Mouse (Mus musculus): ENCODE results near the gene 4930449I24Rik.
"Not testable (repeated sequence)": the region's sequence is repeated elsewhere in the genome, so short reads cannot be mapped to it uniquely, and the experiment has no call there.

Gene 4930449I24Rik

GRCm38 (mm10) chr5:146502099-146502498 lies at the start of gene 4930449I24Rik:
Gene 4930449I24Rik (plus strand): TSS chr5:146502399.
- DNase-seq (ENCODE audit: low spot score in 2 of 2): not testable (repeated sequence)

DNA sequence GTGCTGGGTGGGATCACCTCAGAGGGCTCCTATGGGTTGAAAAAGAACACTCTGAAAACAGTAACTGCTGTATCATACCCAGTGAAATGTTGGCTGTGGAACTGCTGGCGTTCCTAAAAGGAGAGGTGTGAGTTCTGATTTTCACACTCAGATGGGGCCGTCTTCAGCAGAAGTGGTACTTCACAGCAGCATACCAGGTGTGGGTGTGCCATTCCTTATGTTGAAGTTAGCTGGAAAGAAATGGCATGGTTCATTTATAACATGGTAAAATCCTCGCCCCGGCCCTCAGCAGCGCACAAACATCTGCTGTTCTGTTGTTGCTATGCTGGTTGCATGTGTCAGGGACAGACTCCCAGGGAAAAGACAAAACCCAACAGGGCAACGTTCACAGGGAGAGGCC lies 48.6 kb upstream of the 4930449I24Rik start:
- DNase-seq (ENCODE audit: low spot score in 2 of 2): no peak

GRCm38 (mm10) chr5:146461612-146462011 lies 40.6 kb upstream of the 4930449I24Rik start:
- no peak for DNase-seq (ENCODE audit: low spot score in 2 of 2)

GRCm38 (mm10) chr5:146466663-146467062 lies 35.5 kb upstream of the 4930449I24Rik start:
- no peak for DNase-seq (ENCODE audit: low spot score in 2 of 2)

GRCm38 (mm10) chr5:146468311-146468710 lies 33.9 kb upstream of the 4930449I24Rik start:
- no peak for DNase-seq (ENCODE audit: low spot score in 2 of 2)

DNA sequence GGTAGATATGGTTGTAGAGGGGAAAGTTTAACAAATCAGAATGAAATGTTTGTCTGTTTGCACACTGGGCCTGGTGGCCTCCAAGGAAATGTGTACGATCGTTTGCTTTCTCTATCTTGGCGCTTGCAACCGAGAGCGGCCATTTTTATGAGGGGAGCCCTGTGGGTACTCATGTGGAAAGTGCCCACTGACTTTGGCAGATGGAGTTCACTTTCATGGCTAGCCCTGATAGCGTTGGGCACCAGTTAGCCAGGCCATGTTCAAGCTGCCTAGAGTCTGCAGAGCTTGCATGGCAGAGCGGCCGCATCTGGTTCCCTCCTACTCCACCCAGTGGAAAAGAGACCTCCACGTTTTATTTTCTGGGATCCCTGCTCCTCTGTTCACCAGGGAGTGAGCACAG lies 31.4 kb upstream of the 4930449I24Rik start:
- DNase-seq (ENCODE audit: low spot score in 2 of 2): no peak

GRCm38 (mm10) chr5:146471311-146471710 lies 30.9 kb upstream of the 4930449I24Rik start:
- no peak for DNase-seq (ENCODE audit: low spot score in 2 of 2)

- DNase-seq (ENCODE audit: low spot score in 2 of 2): peak in 1 of 2 experiments; percentile 39
Observed at GRCm38 (mm10) chr5:146471821-146472220, 30.4 kb upstream of the 4930449I24Rik start.

DNA sequence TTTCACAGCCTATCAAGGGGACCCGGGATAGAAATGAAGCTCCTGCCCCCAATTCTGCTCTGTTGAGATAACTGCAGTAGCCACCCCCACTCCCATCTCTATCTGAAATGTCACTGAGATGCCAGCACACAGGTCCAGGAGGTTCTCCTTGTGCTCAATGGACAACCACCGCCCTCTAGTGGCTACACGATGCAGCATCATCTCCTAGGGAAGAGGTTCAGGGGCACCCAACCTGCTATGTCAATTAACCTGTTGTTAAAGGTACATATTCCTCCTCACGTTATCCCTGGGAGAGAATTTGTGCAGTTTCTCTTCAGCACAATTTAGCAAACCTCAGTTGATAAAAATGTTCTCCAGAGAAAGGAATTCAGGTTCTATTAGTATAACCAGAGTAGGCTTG lies 22.6 kb upstream of the 4930449I24Rik start:
- peak; percentile 49 to 61 for DNase-seq (ENCODE audit: low spot score in 2 of 2)

GRCm38 (mm10) chr5:146481665-146482064 lies 20.5 kb upstream of the 4930449I24Rik start, which contains the start of gene Gm6408:
Gene Gm6408 (plus strand): TSS chr5:146481965.
- not testable (repeated sequence) for DNase-seq (ENCODE audit: low spot score in 2 of 2)

- peak in 1 of 2 experiments; percentile 41 for DNase-seq (ENCODE audit: low spot score in 2 of 2)
Observed at GRCm38 (mm10) chr5:146488959-146489358, 13.2 kb upstream of the 4930449I24Rik start.

DNA sequence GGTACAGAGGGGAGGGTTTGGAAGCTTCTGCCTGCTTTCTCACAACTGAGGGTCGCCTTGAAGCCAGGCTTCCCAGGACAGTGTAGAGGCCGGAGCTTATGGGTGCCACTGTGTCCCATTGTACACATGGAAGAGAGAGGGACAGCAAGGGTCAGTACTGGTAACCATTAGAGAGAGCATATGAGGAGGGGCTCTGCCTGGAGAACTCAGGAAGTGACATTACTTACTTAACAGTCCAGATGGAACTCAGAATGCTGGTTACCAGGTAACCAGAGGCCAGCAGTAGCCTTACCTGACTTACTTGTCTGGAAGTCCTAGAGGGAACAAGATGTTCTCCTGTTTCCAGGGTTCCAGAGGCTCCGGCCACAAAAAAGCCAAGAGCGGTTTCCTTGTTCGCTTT lies 11.1 kb upstream of the 4930449I24Rik start, which contains the start of gene Gm6370:
TSS of gene Gm6370 (plus strand) at position 301 of the 400 bp plus-strand sequence.
- not testable (repeated sequence) for DNase-seq (ENCODE audit: low spot score in 2 of 2)

GRCm38 (mm10) chr5:146513823-146514222 lies 11.6 kb downstream of the 4930449I24Rik start, which contains the start of gene Gm3402:
Gene Gm3402 (plus strand): TSS chr5:146514123.
- not testable (repeated sequence) for DNase-seq (ENCODE audit: low spot score in 2 of 2)

- DNase-seq (ENCODE audit: low spot score in 2 of 2): not testable (repeated sequence)
Observed at GRCm38 (mm10) chr5:146525501-146525900, 23.3 kb downstream of the 4930449I24Rik start, which contains the start of gene Gm3404. Gene Gm3404 (plus strand): TSS chr5:146525801.

- DNase-seq (ENCODE audit: low spot score in 2 of 2): not testable (repeated sequence)
Observed at GRCm38 (mm10) chr5:146537347-146537746, 35.1 kb downstream of the 4930449I24Rik start, which contains the start of gene Gm3409. Gene Gm3409 (plus strand): TSS chr5:146537647.

All from right cerebral cortex, postnatal 10 days (tissue).